Mouse (Mus musculus) G1E (cell line): ENCODE measurements around the gene Gm28048. TPM values are rescaled to one million over a fixed set of nuclear protein-coding genes. Genes with fewer than 3 reads are reported as not detected.

Experiments
- ATAC-seq: 2 replicates; pipeline ENCODE4 v1.8.0; 2016; ENCODE audit warnings: mild to moderate bottlenecking; ENCODE audit not compliant: insufficient number of reproducible peaks, poor library complexity, low FRiP score, severe bottlenecking; ENCODE audit errors: extremely low read depth
- DNase-seq: peaks from one replicate; pipeline ENCODE4 v3.0.0; 2012; ENCODE audit warnings: low spot score
- H3K27me3 ChIP-seq: 2 replicates; pipeline ENCODE4 v1.6.1; 2012; ENCODE audit warnings: mild to moderate bottlenecking, low read length, inconsistent platforms; ENCODE audit not compliant: insufficient read depth
- H3K36me3 ChIP-seq: replicated peaks from 2 replicates; pipeline ENCODE3; 2012; ENCODE audit warnings: mild to moderate bottlenecking, inconsistent platforms
- H3K4me1 ChIP-seq: 2 replicates; pipeline ENCODE4 v1.6.1; 2012; ENCODE audit warnings: low read depth, low read length, inconsistent platforms, mixed read lengths; ENCODE audit not compliant: insufficient read depth
- H3K4me3 ChIP-seq: 2 replicates; pipeline ENCODE4 v1.5.1; 2012; ENCODE audit warnings: low read depth, mild to moderate bottlenecking, inconsistent platforms, low read length, moderate library complexity, mixed read lengths
- H3K9me3 ChIP-seq: replicated peaks from 2 replicates; pipeline ENCODE4 v1.6.1; 2012; ENCODE audit warnings: inconsistent platforms
- CTCF ChIP-seq: IDR thresholded peaks from 2 replicates; pipeline ENCODE4 v1.5.1; 2012; ENCODE audit warnings: low read depth, low read length, inconsistent platforms, mixed read lengths
- GATA1 ChIP-seq: IDR thresholded peaks from 2 replicates; pipeline ENCODE4 v1.6.1; 2012; ENCODE audit warnings: borderline replicate concordance, low read length, inconsistent platforms, mixed read lengths
- GATA2 ChIP-seq: IDR thresholded peaks from 2 replicates; pipeline ENCODE4 v1.6.1; 2012; ENCODE audit warnings: low read depth, low read length, inconsistent platforms, borderline replicate concordance
- POLR2AphosphoS5 ChIP-seq: IDR thresholded peaks from 2 replicates; pipeline ENCODE4 v1.6.1; 2012; ENCODE audit warnings: low read depth, low read length, inconsistent platforms; ENCODE audit not compliant: insufficient replicate concordance
- TAL1 ChIP-seq: conservative IDR thresholded peaks from 2 replicates; pipeline ENCODE4 v1.6.1; 2012; ENCODE audit warnings: low read depth, low read length, inconsistent platforms, mixed read lengths
- polyA plus RNA-seq: library from polyadenylated mRNA; stranded (reverse); fragments of >175 nt; gene quantifications from 2 replicates; pipeline ENCODE4 v1.2.3, GENCODE M21; 2012
- total RNA-seq, 2 experiments: library from RNA; stranded (forward) in 1 of 2; stranded (reverse) in 1 of 2; fragments of 200-1000 nt in 1 of 2; fragments of >200 nt in 1 of 2; fragmentation: Nextera tagmentation in 1 of 2; gene quantifications; 2 replicates each; pipeline ENCODE4 v1.2.3; 2014 to 2017

Gm28048 gene
- total and polyA plus RNA-seq, 3 experiments, result 30.9 to 37.9 TPM; not detected in 1

DNA sequence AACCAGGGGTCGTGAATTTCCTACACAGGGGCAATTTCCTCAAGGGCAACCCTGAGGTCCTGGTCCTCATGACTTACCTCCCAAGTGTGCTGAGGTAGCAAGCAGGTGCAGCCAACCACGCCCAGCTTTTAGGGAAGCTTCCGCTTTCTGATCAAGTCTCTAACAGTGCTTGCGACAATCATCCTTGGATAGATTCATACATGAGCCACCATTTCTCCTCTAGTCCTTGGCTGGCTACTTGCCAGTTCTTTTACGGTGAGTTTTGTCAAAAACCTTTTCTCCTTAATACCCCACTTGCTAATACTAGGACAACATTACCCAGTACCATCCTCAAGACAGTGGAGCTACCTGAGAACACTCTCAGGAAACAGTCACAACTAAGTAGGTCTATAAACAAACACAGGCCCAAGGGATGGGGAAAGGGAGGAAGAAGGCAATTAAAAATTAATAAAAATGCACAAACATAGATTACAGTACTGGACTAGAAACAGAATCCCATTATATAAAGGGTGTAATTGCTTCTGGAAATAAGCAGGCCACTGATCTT is 133.2 kb downstream of the Gm28048 start:
- peaks cover 96% of the 10 kb centered on the region for H3K4me1 ChIP-seq
- no peak for TF ChIP-seq TAL1
- no peak for TF ChIP-seq GATA1
- no peak for TF ChIP-seq POLR2AphosphoS5
- TF ChIP-seq GATA2, result no peak
- TF ChIP-seq CTCF, result no peak
- peaks cover 33% of the 10 kb centered on the region for H3K36me3 ChIP-seq
- H3K27me3 ChIP-seq, result no peaks in the 10 kb centered on the region
- DNase-seq (no peak), ATAC-seq (no peak)
- peak overlapping the region; percentile 42; the same call in 1 of the 2 replicates for H3K4me3 ChIP-seq
- H3K9me3 ChIP-seq, result no peaks in the 10 kb centered on the region

DNA sequence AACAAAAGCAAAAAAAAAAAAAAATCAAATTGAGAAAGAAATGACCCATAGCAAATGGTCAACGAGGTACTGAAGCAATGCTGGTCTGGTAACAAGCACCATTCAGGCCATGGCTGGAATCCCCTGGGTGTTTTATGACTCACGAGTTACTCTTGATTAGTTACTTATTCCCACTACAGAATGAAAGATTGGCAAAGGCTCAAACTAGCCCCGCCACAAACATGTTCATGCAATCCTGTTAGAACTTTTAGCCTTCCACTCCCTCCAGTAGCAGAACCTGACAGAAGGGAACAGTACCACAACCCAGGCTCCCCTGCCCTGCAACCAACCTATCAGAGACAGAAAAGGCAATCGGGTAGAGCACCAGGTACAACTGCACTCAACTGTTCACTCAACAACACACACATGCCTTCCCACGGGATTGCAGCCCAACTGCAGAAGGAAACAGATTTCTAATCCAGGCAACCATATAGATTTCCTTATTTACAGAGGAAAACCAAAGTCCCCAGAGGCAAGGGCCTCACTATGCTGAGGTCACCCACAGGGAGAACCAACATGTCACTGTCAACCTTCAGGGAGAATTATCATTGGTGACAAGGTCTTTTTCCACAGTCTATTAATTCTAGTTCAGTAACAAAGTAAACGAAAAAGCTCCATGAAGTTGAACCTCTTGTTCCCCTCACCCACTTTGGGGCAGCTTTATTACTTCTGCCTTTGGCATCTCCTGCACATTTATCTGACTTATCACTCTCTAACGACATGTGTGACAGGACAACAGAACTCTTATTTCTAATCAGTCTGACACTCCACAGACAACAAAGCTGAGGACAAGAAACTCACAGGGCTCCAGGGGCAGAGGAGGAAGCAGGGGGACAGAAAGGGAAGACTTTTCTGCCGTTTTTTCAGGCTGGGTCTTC is 133.9 kb downstream of the Gm28048 start:
- H3K4me1 ChIP-seq, result peaks cover 96% of the 10 kb centered on the region
- no peak for DNase-seq
- no peaks in the 10 kb centered on the region for H3K27me3 ChIP-seq
- TF ChIP-seq GATA2 (no peak), TAL1 (no peak), GATA1 (no peak), CTCF (no peak), POLR2AphosphoS5 (no peak)
- H3K4me3 ChIP-seq, result peak overlapping the region; percentile 42; the same call in 1 of the 2 replicates
- ATAC-seq, result 0 out of 2 replicates have a peak, but pooled peaks have one; percentile 16
- no peaks in the 10 kb centered on the region for H3K9me3 ChIP-seq
- H3K36me3 ChIP-seq, result peaks cover 30% of the 10 kb centered on the region

DNA sequence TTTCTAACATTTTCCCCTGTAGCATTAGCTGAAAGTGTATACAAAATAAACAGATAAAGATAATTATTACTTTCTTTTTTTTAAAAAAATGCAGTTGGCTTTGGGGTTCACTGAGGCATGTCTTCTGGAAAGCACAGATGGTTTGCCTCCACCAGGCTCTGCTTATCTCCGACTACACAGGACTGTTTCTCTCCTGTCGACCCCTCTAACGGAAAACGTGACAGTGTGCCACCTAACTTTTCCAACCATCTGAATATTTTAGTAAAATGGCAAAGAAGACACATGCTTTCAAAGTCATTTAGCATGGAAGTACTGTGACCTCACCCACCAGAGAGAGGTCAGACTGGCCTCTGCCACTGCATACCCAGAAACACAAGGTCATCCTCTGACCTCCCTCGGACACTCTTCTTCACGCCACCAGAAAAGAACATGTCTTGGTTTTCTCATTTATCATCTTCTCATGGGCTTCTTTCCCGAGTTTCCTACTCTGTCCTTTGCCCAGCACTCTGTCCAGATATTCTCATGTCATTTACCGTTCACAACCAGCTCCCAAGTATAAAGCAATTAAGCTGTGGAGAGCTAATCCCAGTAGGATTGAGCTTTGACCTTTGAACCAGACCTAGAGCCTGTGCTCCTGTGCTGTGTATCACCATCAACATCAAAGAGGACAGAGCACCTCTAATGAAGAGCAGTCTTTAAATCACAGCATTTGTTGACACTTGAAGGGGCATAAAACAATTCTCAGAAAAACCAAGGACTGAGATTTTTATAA is 134.7 kb downstream of the Gm28048 start:
- H3K4me3 ChIP-seq, result peak overlapping the region; percentile 13; the same call in 1 of the 2 replicates
- peak; percentile 48 for ATAC-seq

DNA sequence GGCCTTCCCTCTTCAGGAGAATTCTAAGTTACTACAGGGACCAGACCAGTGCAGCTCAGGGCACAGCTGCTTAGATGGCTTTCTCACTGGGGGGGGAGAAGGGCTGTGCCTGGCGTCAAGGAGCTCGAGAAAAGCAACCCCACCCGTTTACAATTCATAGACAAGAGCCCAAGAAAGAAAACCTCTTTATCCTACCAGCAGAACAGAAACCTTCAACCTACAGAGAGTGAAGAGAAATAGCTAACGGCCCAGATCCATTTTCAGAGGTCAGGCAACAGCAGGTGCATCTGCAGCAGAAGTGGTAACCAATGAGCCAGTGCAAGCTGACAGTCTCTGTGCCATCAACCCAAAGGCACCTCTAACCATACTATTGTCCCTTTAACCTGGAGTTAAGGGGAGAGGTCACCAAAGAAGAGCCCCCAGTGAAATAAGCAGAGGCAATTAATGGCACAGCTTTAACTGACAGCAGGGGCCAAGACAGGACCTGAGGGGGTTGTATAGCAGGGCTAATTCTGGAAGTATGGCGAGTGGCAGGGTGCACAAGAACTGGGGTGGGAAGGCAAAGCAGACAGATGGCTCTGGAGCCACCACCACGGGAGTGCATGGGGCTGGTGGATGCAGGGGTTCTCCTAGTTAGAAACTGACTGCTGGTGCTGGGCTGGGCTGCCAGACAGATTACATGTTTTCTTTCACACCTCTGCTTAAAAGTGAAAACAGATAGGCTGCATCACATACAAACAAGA is 135.6 kb downstream of the Gm28048 start:
- TF ChIP-seq POLR2AphosphoS5, result no peak
- no peak for TF ChIP-seq GATA2
- TF ChIP-seq CTCF, result no peak
- no peak for TF ChIP-seq GATA1
- no peak for TF ChIP-seq TAL1
- no peaks in the 10 kb centered on the region for H3K27me3 ChIP-seq
- H3K9me3 ChIP-seq, result no peaks in the 10 kb centered on the region
- peaks cover 96% of the 10 kb centered on the region for H3K4me1 ChIP-seq
- DNase-seq (no peak), ATAC-seq (no peak)
- peaks cover 29% of the 10 kb centered on the region for H3K36me3 ChIP-seq
- H3K4me3 ChIP-seq, result peak overlapping the region; percentile 66; the same call in 1 of the 2 replicates

More for the DNA sequence above, 134.7 kb downstream of the Gm28048 start:
- Histone ChIP-seq H3K36me3 (peaks cover 28% of the 10 kb centered on the region), H3K4me1 (peaks cover 95% of the 10 kb centered on the region), H3K9me3 (no peaks in the 10 kb centered on the region), H3K27me3 (no peaks in the 10 kb centered on the region)
- DNase-seq, result no peak
- TF ChIP-seq GATA1, result no peak
- no peak for TF ChIP-seq POLR2AphosphoS5
- TF ChIP-seq CTCF, result no peak
- TF ChIP-seq TAL1, result peak; percentile 79
- TF ChIP-seq GATA2, result no peak

DNA sequence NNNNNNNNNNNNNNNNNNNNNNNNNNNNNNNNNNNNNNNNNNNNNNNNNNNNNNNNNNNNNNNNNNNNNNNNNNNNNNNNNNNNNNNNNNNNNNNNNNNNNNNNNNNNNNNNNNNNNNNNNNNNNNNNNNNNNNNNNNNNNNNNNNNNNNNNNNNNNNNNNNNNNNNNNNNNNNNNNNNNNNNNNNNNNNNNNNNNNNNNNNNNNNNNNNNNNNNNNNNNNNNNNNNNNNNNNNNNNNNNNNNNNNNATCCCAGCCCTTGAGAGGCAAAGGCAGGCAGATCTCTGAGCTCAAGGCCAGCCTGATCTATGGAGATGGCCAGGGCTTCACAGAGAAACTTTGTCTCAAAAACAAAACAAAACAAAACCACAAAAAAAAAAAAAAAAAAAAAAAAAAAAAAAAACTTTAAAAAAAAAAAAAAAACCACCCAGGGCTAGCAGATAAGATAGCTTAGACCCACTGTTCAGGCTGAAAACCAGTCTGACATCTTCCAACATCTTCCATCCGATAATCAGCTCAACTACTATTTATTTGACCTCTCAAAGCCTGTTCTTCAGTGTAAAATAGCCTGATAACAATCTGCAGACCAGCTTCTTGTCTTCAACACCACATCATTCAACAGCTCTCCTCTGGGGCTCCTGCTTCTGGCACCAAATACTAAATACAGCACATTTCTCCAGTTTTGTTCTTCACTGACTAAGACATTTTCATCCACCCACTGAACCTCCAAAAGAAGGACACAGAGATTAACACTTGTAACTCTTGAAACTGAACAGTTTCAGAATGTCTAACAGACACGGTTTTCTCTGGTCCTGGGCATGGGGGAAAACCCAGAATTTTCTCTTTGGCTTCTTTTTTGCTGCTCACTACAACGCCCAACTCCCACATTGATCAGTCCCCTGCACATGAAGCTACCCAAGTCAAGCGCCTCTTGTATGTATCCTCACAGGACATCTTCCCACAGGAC is 136.9 kb downstream of the Gm28048 start:
- Histone ChIP-seq H3K27me3 (no peaks in the 10 kb centered on the region), H3K4me1 (peaks cover 97% of the 10 kb centered on the region), H3K36me3 (peaks cover 31% of the 10 kb centered on the region), H3K4me3 (peak overlapping the region; percentile 40; the same call in 1 of the 2 replicates), H3K9me3 (no peaks in the 10 kb centered on the region)
- ATAC-seq, result peak; percentile 46
- no peak for DNase-seq
- TF ChIP-seq POLR2AphosphoS5 (no peak), GATA1 (no peak), CTCF (no peak), TAL1 (peak; percentile 31; the same call in 1 of the 2 replicates), GATA2 (peak; percentile 37; the same call in 1 of the 2 replicates)
